Comparison of ENCODE assay signal across 8 mouse cellular contexts in genomic region chr9:119980770-119981182, GRCm38 (mm10). TPM values are rescaled to one million over a fixed set of nuclear protein-coding genes. Genes with fewer than 3 reads are reported as not detected.
DNase-seq lines count a peak whose midpoint lies in the region; ATAC-seq and TF ChIP-seq lines count a peak whose summit lies in the region.

No protein-coding gene starts in this region.

- peak overlapping the region; percentile 83 to 87; a peak in 1 of 4 replicates for H3K4me3 ChIP-seq in ES-E14 (ENCODE audit: insufficient read depth in 1 of 2, low read depth in 1 of 2, low read length in 2 of 2, poor library complexity in 1 of 2, severe bottlenecking in 1 of 2)
- peak overlapping the region; percentile 90 for H3K4me3 ChIP-seq in heart, embryonic 16.5 days (ENCODE audit: low read length)
- H3K4me3 ChIP-seq in limb, embryonic 10.5 days: peak overlapping the region; percentile 73
- no peak overlapping the region for H3K4me3 ChIP-seq in neural tube, embryonic 15.5 days (replicated peaks)

- peak overlapping the region; percentile 42; the same call in 1 of the 2 replicates for H3K27ac ChIP-seq in ES-E14 (ENCODE audit: insufficient read depth, low read depth, low read length, poor library complexity, severe bottlenecking)
- peak overlapping the region; percentile 95 for H3K27ac ChIP-seq in heart, embryonic 16.5 days (ENCODE audit: low read length)
- H3K27ac ChIP-seq in limb, embryonic 10.5 days: peak overlapping the region; percentile 93
- peak overlapping the region; percentile 76 for H3K27ac ChIP-seq in neural tube, embryonic 15.5 days (replicated peaks)

- H3K4me2 ChIP-seq in heart, embryonic 16.5 days (ENCODE audit: low read depth, low read length): peak overlapping the region; percentile 93
- H3K4me2 ChIP-seq in neural tube, embryonic 15.5 days: peak overlapping the region; percentile 94

- WGBS in heart, embryonic 16.5 days: 0% methylated on average over 4 of the region's 4 CpGs
- 6% methylated on average over 4 of the region's 4 CpGs for WGBS in limb, embryonic 10.5 days
- WGBS in neural tube, embryonic 15.5 days: 8% methylated on average over 4 of the region's 4 CpGs

- peak overlapping the region; percentile 4; the same call in 1 of the 2 replicates for H3K9ac ChIP-seq in ES-E14 (ENCODE audit: insufficient read depth, low read depth, low read length, poor library complexity, severe bottlenecking)
- peak overlapping the region; percentile 93 for H3K9ac ChIP-seq in heart, embryonic 16.5 days (ENCODE audit: low read length)
- H3K9ac ChIP-seq in neural tube, embryonic 15.5 days (replicated peaks): no peak overlapping the region

- DNase-seq in cerebellum, adult 9-10 months: peak; percentile 42
- DNase-seq in ES-E14 (ENCODE audit: low read depth, low spot score): no peak
- DNase-seq in limb, embryonic 10.5 days (ENCODE audit: low spot score): peak; percentile 45
- no peak for DNase-seq in ovary, postnatal 14 days (ENCODE audit: low spot score)
- DNase-seq in natural killer cell, adult 2 months (ENCODE audit: low spot score in 2 of 2): no peak

- H3K9me3 ChIP-seq in ES-E14 (ENCODE audit: control insufficient read depth, insufficient read depth, low read depth, low read length): no peaks in the 10 kb centered on the region
- H3K9me3 ChIP-seq in heart, embryonic 16.5 days (replicated peaks; ENCODE audit: control insufficient read depth, low read length): no peaks in the 10 kb centered on the region
- no peaks in the 10 kb centered on the region for H3K9me3 ChIP-seq in limb, embryonic 10.5 days (replicated peaks)
- H3K9me3 ChIP-seq in neural tube, embryonic 15.5 days (replicated peaks): no peaks in the 10 kb centered on the region

- no peak for ATAC-seq in cerebellum, adult (ENCODE audit: insufficient number of reproducible peaks, low FRiP score, low TSS enrichment)
- ATAC-seq in heart, embryonic 16.5 days (replicated peaks; ENCODE audit: extremely low read depth, insufficient read depth, low FRiP score): no peak
- ATAC-seq in neural tube, embryonic 15.5 days (ENCODE audit: low FRiP score): no peak

- in situ Hi-C loops in ES-E14 (cut with MboI; ENCODE audit: low sequenced_read_pairs in 2 of 2, unreplicated experiment in 2 of 2): no loop called here

- peaks cover 7% of the 10 kb centered on the region for H3K36me3 ChIP-seq in ES-E14 (ENCODE audit: control insufficient read depth, insufficient read depth, low read length, poor library complexity, severe bottlenecking)
- H3K36me3 ChIP-seq in heart, embryonic 16.5 days (ENCODE audit: control insufficient read depth, insufficient read depth): no peaks in the 10 kb centered on the region
- no peaks in the 10 kb centered on the region; the same call in 1 of the 2 replicates for H3K36me3 ChIP-seq in limb, embryonic 10.5 days
- H3K36me3 ChIP-seq in neural tube, embryonic 15.5 days: no peaks in the 10 kb centered on the region

- H3K27me3 ChIP-seq in heart, embryonic 16.5 days (ENCODE audit: control insufficient read depth, insufficient read depth, low read length): no peaks in the 10 kb centered on the region
- no peaks in the 10 kb centered on the region for H3K27me3 ChIP-seq in limb, embryonic 10.5 days (ENCODE audit: low read depth, poor library complexity, severe bottlenecking)
- peaks cover 7% of the 10 kb centered on the region for H3K27me3 ChIP-seq in neural tube, embryonic 15.5 days (replicated peaks)

- peaks cover 8 to 54% of the 10 kb centered on the region in 2 experiments for H3K4me1 ChIP-seq in ES-E14 (ENCODE audit: control insufficient read depth in 2 of 2, insufficient read depth in 2 of 2, low read length in 2 of 2, poor library complexity in 1 of 2)
- H3K4me1 ChIP-seq in heart, embryonic 16.5 days (ENCODE audit: control insufficient read depth, insufficient read depth, low read length): peaks cover 71% of the 10 kb centered on the region
- H3K4me1 ChIP-seq in limb, embryonic 10.5 days: peaks cover 89% of the 10 kb centered on the region
- peaks cover 55% of the 10 kb centered on the region for H3K4me1 ChIP-seq in neural tube, embryonic 15.5 days

TF ChIP-seq in ES-E14, 5 proteins besides CTCF, POLR2A, EP300 and RAD21:
- no peak for TF ChIP-seq CHD2 (IDR thresholded peaks at IDR 0.05; ENCODE audit: low read depth, low read length)
- TF ChIP-seq ZNF384 (IDR thresholded peaks at IDR 0.05; ENCODE audit: low read depth, low read length): no peak
- no peak for TF ChIP-seq ZC3H11A (IDR thresholded peaks at IDR 0.05; ENCODE audit: borderline replicate concordance, low read depth, low read length)
- TF ChIP-seq MAFK (IDR thresholded peaks at IDR 0.05; ENCODE audit: insufficient read depth, low read depth, low read length): no peak
- no peak for TF ChIP-seq HCFC1 (IDR thresholded peaks at IDR 0.05; ENCODE audit: borderline replicate concordance, insufficient read depth, low read length)

RNA-seq across cellular contexts. Expression of gene Csrnp1, which starts 3.7 kb away (rescaled TPM):
- 40.6 and 57.8 TPM in 2 replicates for total RNA-seq in ES-E14 (2012; rRNA removed)
- polyA plus RNA-seq in heart, embryonic 16.5 days (2015; fragmentation: Nextera tagmentation; extraction: Ambion mirVana): 6.5 and 9.4 TPM in 2 replicates
- polyA plus RNA-seq in limb, embryonic 10.5 days (2016; fragmentation: Nextera tagmentation; extraction: Ambion mirVana): 3.2 and 3.5 TPM in 2 replicates
- 1.4 and 3.4 TPM in 2 replicates for polyA plus RNA-seq in neural tube, embryonic 15.5 days (2015; fragmentation: Nextera tagmentation; extraction: Ambion mirVana)

RNA-seq across cellular contexts. Expression of gene Xirp1, which starts 42.6 kb away (rescaled TPM):
- total RNA-seq in ES-E14 (2012; rRNA removed): 0.05 and 0.13 TPM in 2 replicates
- 54.9 and 56.1 TPM in 2 replicates for polyA plus RNA-seq in heart, embryonic 16.5 days (2015; fragmentation: Nextera tagmentation; extraction: Ambion mirVana)
- polyA plus RNA-seq in limb, embryonic 10.5 days (2016; fragmentation: Nextera tagmentation; extraction: Ambion mirVana): 0.05 and 0.09 TPM in 2 replicates
- 0.09 and 0.14 TPM in 2 replicates for polyA plus RNA-seq in neural tube, embryonic 15.5 days (2015; fragmentation: Nextera tagmentation; extraction: Ambion mirVana)

RNA-seq across cellular contexts. Expression of gene Ttc21a, which starts 43.4 kb away (rescaled TPM):
- 0.40 and 0.79 TPM in 2 replicates for total RNA-seq in ES-E14 (2012; rRNA removed)
- 0.37 and 0.39 TPM in 2 replicates for polyA plus RNA-seq in heart, embryonic 16.5 days (2015; fragmentation: Nextera tagmentation; extraction: Ambion mirVana)
- 0.34 and 0.43 TPM in 2 replicates for polyA plus RNA-seq in limb, embryonic 10.5 days (2016; fragmentation: Nextera tagmentation; extraction: Ambion mirVana)
- 0.74 and 0.80 TPM in 2 replicates for polyA plus RNA-seq in neural tube, embryonic 15.5 days (2015; fragmentation: Nextera tagmentation; extraction: Ambion mirVana)

RNA-seq across cellular contexts. Expression of gene Gorasp1, which starts 43.4 kb away (rescaled TPM):
- 16.8 and 21.5 TPM in 2 replicates for total RNA-seq in ES-E14 (2012; rRNA removed)
- polyA plus RNA-seq in heart, embryonic 16.5 days (2015; fragmentation: Nextera tagmentation; extraction: Ambion mirVana): 22.4 and 23.1 TPM in 2 replicates
- polyA plus RNA-seq in limb, embryonic 10.5 days (2016; fragmentation: Nextera tagmentation; extraction: Ambion mirVana): 30.3 and 33.0 TPM in 2 replicates
- 24.0 and 25.7 TPM in 2 replicates for polyA plus RNA-seq in neural tube, embryonic 15.5 days (2015; fragmentation: Nextera tagmentation; extraction: Ambion mirVana)

Comparison
In these comparisons a context has a peak if more than half of its experiments do, and no peak if none do; other contexts are left out.
1. DNase-seq: peak in cerebellum, adult 9-10 months (single experiment) and limb, embryonic 10.5 days (single experiment); none in ES-E14 (single experiment), ovary, postnatal 14 days (single experiment) and natural killer cell, adult 2 months (0 of 2).
2. H3K27ac ChIP-seq: peak in every context shown above with its lines; median percentile 95 in heart, embryonic 16.5 days; 93 in limb, embryonic 10.5 days; 76 in neural tube, embryonic 15.5 days; 42 in ES-E14.
3. RNA of gene Xirp1, which starts 42.6 kb away (polyA plus RNA-seq): 54.9 to 56.1 TPM in heart, embryonic 16.5 days; 0.09 to 0.14 TPM in neural tube, embryonic 15.5 days and 0.05 to 0.09 TPM in limb, embryonic 10.5 days; every median in the first group is over 10 times any median in the second.